Mouse (Mus musculus) kidney, adult 8-10 months (tissue): ENCODE data around the gene Spaca4.

Source experiments
- DNase-seq, 2 experiments: peaks; one replicate each; pipeline ENCODE4 v3.0.0; 2022

Spaca4 gene

GRCm38 (mm10) chr7:45711316-45712021, 14.1 kb downstream of the Spaca4 start:
- peak; percentile 36 to 37 for DNase-seq

- peak in 1 of 2 experiments; percentile 62 for DNase-seq
These were observed 15.0 kb downstream of the Spaca4 start for GRCm38 (mm10) chr7:45710477-45711191.

GRCm38 (mm10) chr7:45709677-45710355, 15.8 kb downstream of the Spaca4 start:
- peak; percentile 40 to 44 for DNase-seq

- DNase-seq = peak; percentile 33 to 61
These were observed 16.6 kb downstream of the Spaca4 start for GRCm38 (mm10) chr7:45709036-45709435.

GRCm38 (mm10) chr7:45708221-45708761, 17.3 kb downstream of the Spaca4 start:
- DNase-seq = peak; percentile 88 to 91

GRCm38 (mm10) chr7:45707375-45707967, 18.1 kb downstream of the Spaca4 start:
- DNase-seq = peak; percentile 99 to 100

- peak; percentile 89 to 92 for DNase-seq
These were observed 18.8 kb downstream of the Spaca4 start for GRCm38 (mm10) chr7:45706721-45707241.

- DNase-seq = peak; percentile 96
These were observed 19.7 kb downstream of the Spaca4 start for GRCm38 (mm10) chr7:45705873-45706281.

- no peak for DNase-seq
These were observed 20.2 kb downstream of the Spaca4 start for GRCm38 (mm10) chr7:45705443-45705864.

GRCm38 (mm10) chr7:45704730-45705442, 20.7 kb downstream of the Spaca4 start, which contains the start of gene Dbp:
TSS of gene Dbp (plus strand) at chr7:45705088.
- DNase-seq = peak; percentile 100

GRCm38 (mm10) chr7:45704046-45704559, 21.5 kb downstream of the Spaca4 start:
- DNase-seq = peak; percentile 81 to 91

GRCm38 (mm10) chr7:45703521-45704033, 22.0 kb downstream of the Spaca4 start:
- no peak for DNase-seq

- DNase-seq = peak in 1 of 2 experiments; percentile 33
These were observed 22.6 kb downstream of the Spaca4 start for GRCm38 (mm10) chr7:45702809-45703520.

- peak in 1 of 2 experiments; percentile 35 for DNase-seq
These were observed 23.3 kb downstream of the Spaca4 start for GRCm38 (mm10) chr7:45702316-45702715.

- DNase-seq = peak in 1 of 2 experiments; percentile 23
These were observed 24.0 kb downstream of the Spaca4 start for GRCm38 (mm10) chr7:45701607-45702006.

- no peak for DNase-seq
These were observed 24.5 kb downstream of the Spaca4 start for GRCm38 (mm10) chr7:45701072-45701471.

- peak; percentile 86 for DNase-seq
These were observed 25.2 kb downstream of the Spaca4 start for GRCm38 (mm10) chr7:45700301-45701015.

- DNase-seq = no peak
These were observed 26.0 kb downstream of the Spaca4 start, which contains the start of gene Car11 for GRCm38 (mm10) chr7:45699523-45700141. TSS of gene Car11 (plus strand) at chr7:45699843.

- DNase-seq = no peak
These were observed 27.7 kb downstream of the Spaca4 start for GRCm38 (mm10) chr7:45697894-45698293.
